Mouse (Mus musculus) right cerebral cortex, postnatal 4 days (tissue): ENCODE measurements around the gene Cyp4f40.
"Not testable (repeated sequence)": the region's sequence is repeated elsewhere in the genome, so short reads cannot be mapped to it uniquely, and the experiment has no call there.

Experiments
- DNase-seq: peaks from one replicate; pipeline ENCODE4 v3.0.0-alpha.2; 2022

The Cyp4f40 gene

GRCm38 (mm10) chr17:32722151-32722550, 63.5 kb downstream of the Cyp4f40 start:
- not testable (repeated sequence) for DNase-seq

GRCm38 (mm10) chr17:32722771-32723170, 64.1 kb downstream of the Cyp4f40 start:
- no peak for DNase-seq

DNA sequence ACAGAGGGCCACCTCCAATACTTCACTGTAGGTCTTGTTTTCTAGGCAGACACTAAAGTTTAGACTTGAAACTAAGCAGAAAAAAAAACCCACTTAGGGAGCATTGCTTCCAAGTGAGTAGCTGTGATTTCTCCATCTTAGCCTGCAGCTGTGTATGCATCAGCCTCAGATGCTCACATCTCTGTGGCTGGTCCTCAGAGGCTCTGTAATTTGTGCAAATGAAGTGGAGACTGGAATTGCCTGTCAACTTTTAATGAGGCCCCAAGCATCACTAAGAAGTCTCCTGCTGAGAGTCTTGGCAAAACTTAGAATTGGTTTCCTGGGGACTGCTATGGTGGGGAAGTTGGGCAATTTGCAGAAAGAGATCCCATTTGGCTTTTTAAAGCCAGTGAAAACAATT, 67.7 kb downstream of the Cyp4f40 start:
- DNase-seq, result not testable (repeated sequence)
